Mouse (Mus musculus) liver, adult 2 months (tissue): ENCODE results near the gene Gatad1. TPM values are rescaled to one million over a fixed set of nuclear protein-coding genes. Genes with fewer than 3 reads are reported as not detected.
A peak's percentile ranks its signal among the peaks of the same experiment; 100 is the strongest.

Experiments
- DNase-seq: peaks from one replicate; pipeline ENCODE4 v3.0.0-alpha.2; 2011; ENCODE audit warnings: low read depth, low spot score; ENCODE audit errors: extremely low read depth
- H3K27ac ChIP-seq: fragments of 200-500 bp; replicated peaks from 2 replicates; pipeline ENCODE4 v1.5.1; 2012; ENCODE audit warnings: low read depth, mild to moderate bottlenecking, control low read depth, inconsistent platforms, low read length; ENCODE audit not compliant: insufficient read depth
- H3K27me3 ChIP-seq: fragments of 200-500 bp; 2 replicates; pipeline ENCODE4 v1.6.1; 2012; ENCODE audit warnings: mild to moderate bottlenecking, moderate library complexity, low read length, inconsistent platforms; ENCODE audit not compliant: control insufficient read depth, insufficient read depth
- H3K36me3 ChIP-seq: fragments of 200-500 bp; 2 replicates; pipeline ENCODE4 v1.6.1; 2012; ENCODE audit warnings: low read length, inconsistent platforms; ENCODE audit not compliant: control insufficient read depth, insufficient read depth
- H3K4me1 ChIP-seq: fragments of 200-500 bp; 2 replicates; pipeline ENCODE4 v1.6.1; 2011; ENCODE audit warnings: low read length; ENCODE audit not compliant: control insufficient read depth, insufficient read depth
- H3K4me3 ChIP-seq: fragments of 200-500 bp; 2 replicates; pipeline ENCODE4 v1.5.1; 2011; ENCODE audit warnings: low read depth, mild to moderate bottlenecking, control low read depth, low read length, moderate library complexity; ENCODE audit not compliant: insufficient read depth
- H3K79me2 ChIP-seq: fragments of 200-500 bp; 2 replicates; pipeline ENCODE4 v1.6.1; 2012; ENCODE audit warnings: inconsistent platforms, mild to moderate bottlenecking, low read length, moderate library complexity; ENCODE audit not compliant: control insufficient read depth, insufficient read depth
- H3K9ac ChIP-seq: fragments of 200-500 bp; 2 replicates; pipeline ENCODE4 v1.6.1; 2012; ENCODE audit warnings: low read depth, mild to moderate bottlenecking, control low read depth, inconsistent platforms, low read length
- CTCF ChIP-seq: fragments of 200-500 bp; IDR thresholded peaks from 2 replicates; pipeline ENCODE4 v1.5.1; 2011; ENCODE audit warnings: low read depth, low read length, control low read depth
- POLR2A ChIP-seq: fragments of 200-500 bp; IDR thresholded peaks from 2 replicates; pipeline ENCODE4 v1.6.1; 2011; ENCODE audit warnings: low read length, control low read depth; ENCODE audit not compliant: insufficient read depth; ENCODE audit errors: extremely low read depth
- WGBS: fragments of 180-500 bp; shearing (Covaris S2); methylation state at CpG from one replicate; pipeline ENCODE4 v1.1.7; 2018; 5-methylcytosine and 5-hydroxymethylcytosine counted together
- polyA plus RNA-seq: library from polyadenylated mRNA; depleted of rRNA; stranded (reverse); fragments of >200 nt; gene quantifications from 2 replicates; pipeline ENCODE4 v1.2.3, GENCODE M21; 2012
- total RNA-seq: library from RNA; depleted of rRNA; stranded (reverse); fragments of >200 nt; gene quantifications from 2 replicates; pipeline ENCODE4 v1.2.3, GENCODE M21; 2014

Gene Gatad1
- total and polyA plus RNA-seq, 2 experiments = 33.5 to 63.5 TPM

GRCm38 (mm10) chr5:3651621-3652020 lies 5.4 kb downstream of the Gatad1 start:
- no peak for TF ChIP-seq POLR2A
- TF ChIP-seq CTCF = no peak
- H3K27me3 ChIP-seq = no peaks in the 10 kb centered on the region
- H3K4me3 ChIP-seq = no peak overlapping the region
- 91% methylated on average over 5 of the region's 5 CpGs for WGBS
- H3K79me2 ChIP-seq = no peaks in the 10 kb centered on the region
- H3K9ac ChIP-seq = no peak overlapping the region
- H3K36me3 ChIP-seq = no peaks in the 10 kb centered on the region
- no peak overlapping the region for H3K27ac ChIP-seq
- peaks cover 2% of the 10 kb centered on the region; the same call in 1 of the 2 replicates for H3K4me1 ChIP-seq
- DNase-seq = no peak

GRCm38 (mm10) chr5:3650881-3651280 lies 6.1 kb downstream of the Gatad1 start, which contains the start of gene Tmbim7:
TSS of gene Tmbim7 (plus strand) at chr5:3651181.
- 85% methylated on average over 6 of the region's 6 CpGs for WGBS
- H3K9ac ChIP-seq = no peak within 1 kb of the TSS
- H3K27ac ChIP-seq = no peak within 1 kb of the TSS
- no peak for TF ChIP-seq CTCF
- TF ChIP-seq POLR2A = no peak
- H3K79me2 ChIP-seq = no peaks in the 10 kb centered on the region; the same call in 1 of the 2 replicates
- H3K4me3 ChIP-seq = no peak within 1 kb of the TSS
- peaks cover 4% of the 10 kb centered on the region for H3K4me1 ChIP-seq
- H3K27me3 ChIP-seq = no peaks in the 10 kb centered on the region
- no peaks in the 10 kb centered on the region for H3K36me3 ChIP-seq
- no peak for DNase-seq

GRCm38 (mm10) chr5:3648849-3649210 lies 8.2 kb downstream of the Gatad1 start:
- WGBS = 64% methylated on average over 4 of the region's 4 CpGs
- Histone ChIP-seq H3K4me1 (peaks cover 4% of the 10 kb centered on the region), H3K36me3 (peaks cover 11% of the 10 kb centered on the region), H3K9ac (no peak overlapping the region), H3K79me2 (no peaks in the 10 kb centered on the region; the same call in 1 of the 2 replicates), H3K4me3 (no peak overlapping the region), H3K27me3 (no peaks in the 10 kb centered on the region), H3K27ac (no peak overlapping the region)
- DNase-seq = no peak
- no peak for TF ChIP-seq CTCF
- TF ChIP-seq POLR2A = no peak

- peaks cover 4% of the 10 kb centered on the region for H3K4me1 ChIP-seq
- peaks cover 13% of the 10 kb centered on the region for H3K36me3 ChIP-seq
- H3K27ac ChIP-seq = no peak overlapping the region
- H3K4me3 ChIP-seq = no peak overlapping the region; the same call in 1 of the 2 replicates
- no peaks in the 10 kb centered on the region; the same call in 1 of the 2 replicates for H3K79me2 ChIP-seq
- no peak for TF ChIP-seq POLR2A
- TF ChIP-seq CTCF = no peak
- no peaks in the 10 kb centered on the region for H3K27me3 ChIP-seq
- H3K9ac ChIP-seq = no peak overlapping the region
- 31% methylated on average over 4 of the region's 4 CpGs for WGBS
- peak; percentile 19 for DNase-seq
Measured at GRCm38 (mm10) chr5:3648206-3648848, 8.7 kb downstream of the Gatad1 start.

- Histone ChIP-seq H3K27ac (peak overlapping the region; percentile 98), H3K27me3 (no peaks in the 10 kb centered on the region), H3K4me1 (peaks cover 4% of the 10 kb centered on the region), H3K79me2 (no peaks in the 10 kb centered on the region; the same call in 1 of the 2 replicates), H3K4me3 (peak overlapping the region; percentile 100), H3K36me3 (peaks cover 17% of the 10 kb centered on the region), H3K9ac (peak overlapping the region; percentile 99)
- peak; percentile 37; the same call in 1 of the 2 replicates for TF ChIP-seq POLR2A
- TF ChIP-seq CTCF = peak; percentile 21; the same call in 1 of the 2 replicates
- under 1% methylated on average over 37 of the region's 46 CpGs for WGBS
- peak; percentile 79 for DNase-seq
Measured at GRCm38 (mm10) chr5:3647708-3648121, 9.3 kb downstream of the Gatad1 start.
